In genomic region chr1:172499765-172500441, GRCm38 (mm10) we compare ENCODE assay signal across 8 mouse cellular contexts. TPM values are rescaled to one million over a fixed set of nuclear protein-coding genes. Genes with fewer than 3 reads are reported as not detected.
A peak's percentile ranks its signal among the peaks of the same experiment; 100 is the strongest.
DNase-seq lines count a peak whose midpoint lies in the region; ATAC-seq lines count a peak whose summit lies in the region.

Gene Tagln2, plus strand, starts transcription at chr1:172500047.

- H3K36me3 ChIP-seq in forebrain, embryonic 10.5 days (replicated peaks), result peaks cover 43% of the 10 kb centered on the region

- no peaks in the 10 kb centered on the region for H3K9me3 ChIP-seq in forebrain, embryonic 10.5 days

- H3K27ac ChIP-seq in forebrain, embryonic 10.5 days, result peak within 1 kb of the TSS; percentile 77

- peaks cover 64% of the 10 kb centered on the region for H3K27me3 ChIP-seq in forebrain, embryonic 10.5 days (ENCODE audit: poor library complexity, severe bottlenecking)

- peak; percentile 73 for DNase-seq in CD4-positive, CD25-positive, alpha-beta regulatory T cell, adult 2 months (ENCODE audit: low read depth, low spot score)
- peak; percentile 69 for DNase-seq in forebrain, embryonic 10.5 days (ENCODE audit: extremely low spot score, low spot score)
- peak; percentile 90 to 92 for DNase-seq in heart, postnatal 14 days
- peak; percentile 67 for DNase-seq in large intestine, adult 2 months (ENCODE audit: low read depth, low spot score)
- DNase-seq in spleen, postnatal 10 days (ENCODE audit: low spot score in 2 of 2), result peak; percentile 46 to 72
- DNase-seq in cerebellum, adult 9-10 months, result no peak

- WGBS in forebrain, embryonic 10.5 days, result under 1% methylated on average over 30 of the region's 30 CpGs
- WGBS in large intestine, adult 2 months, result 2% methylated on average over 30 of the region's 30 CpGs

- intact Hi-C loops in heart, postnatal 14 days (cut with DNase I), result loop anchor here (2.0 to 10.0 kb wide), 2 partner anchors 21 to 455 kb away; partner anchors contain the start of gene Cfap45

- peak within 1 kb of the TSS; percentile 56 for H3K4me3 ChIP-seq in forebrain, embryonic 10.5 days

- H3K4me1 ChIP-seq in forebrain, embryonic 10.5 days, result peaks cover 59% of the 10 kb centered on the region

- peak; percentile 24 for ATAC-seq in activated CD4-positive, CD25-positive, alpha-beta regulatory T cell, adult 4 months
- peak; percentile 50 for ATAC-seq in megakaryocyte progenitor cell, adult 5-6 weeks (replicated peaks; ENCODE audit: poor library complexity)

RNA-seq across cellular contexts. Expression of gene Tagln2, which starts in this region (rescaled TPM):
- polyA plus RNA-seq in activated CD4-positive, CD25-positive, alpha-beta regulatory T cell, adult 4 months (2017; shearing (Covaris generic)), result 100 to 1,000 TPM; 319 to 387 TPM
- 69.7 and 71.1 TPM in 2 replicates for polyA plus RNA-seq in forebrain, embryonic 10.5 days (2016; fragmentation: Nextera tagmentation; extraction: Ambion mirVana)
- 100 to 1,000 TPM; 110 to 117 TPM for total RNA-seq in heart, postnatal 14 days (2021)
- 301 and 312 TPM in 2 replicates for polyA plus RNA-seq in large intestine, adult 2 months (2012; rRNA removed)
- total RNA-seq in megakaryocyte progenitor cell, adult 5-6 weeks (2015), result 621 and 639 TPM in 2 replicates
- total RNA-seq in megakaryocyte progenitor cell, adult 5-6 weeks (2017), result 290 and 305 TPM in 2 replicates
